Mouse (Mus musculus): ENCODE data around the gene Cdiptos. TPM values are rescaled to one million over a fixed set of nuclear protein-coding genes. Genes with fewer than 3 reads are reported as not detected.

The Cdiptos gene
- total RNA-seq, 2 experiments from 2014 or later, result not detected

GRCm38 (mm10) chr7:126922624-126923060 is 53.3 kb downstream of the Cdiptos start, which contains the start of gene Tmem219:
Gene Tmem219, minus strand, starts transcription at chr7:126922917.
- no peak for TF ChIP-seq CTCF (conservative IDR thresholded peaks at IDR 0.05)
- H3K27ac ChIP-seq, result peak within 1 kb of the TSS; percentile 66
- no peak for DNase-seq (ENCODE audit: low spot score in 2 of 2)
- no peak within 1 kb of the TSS for H3K4me3 ChIP-seq

Other genes with a start within 250 kb of the Cdiptos start
- 100 to 1,000 TPM; 170 to 175 TPM for gene Mapk3, start 216.5 kb downstream of the Cdiptos start, total RNA-seq (2021)
- gene Gdpd3, start 209.8 kb downstream of the Cdiptos start, total RNA-seq (2021), result 1 to 10 TPM; 3.1 to 7.0 TPM
- 100 to 1,000 TPM; 283 to 289 TPM for gene Ypel3, start 199.1 kb downstream of the Cdiptos start, total RNA-seq (2021)
- gene Tbx6, start 194.6 kb downstream of the Cdiptos start, total RNA-seq (2021), result 1 to 10 TPM in 1 of 2 experiments, under 1 TPM in 1; 0.54 to 1.0 TPM
- 10 to 100 TPM; 50.2 to 54.9 TPM for gene Ppp4c, start 183.6 kb downstream of the Cdiptos start, total RNA-seq (2021)
- 10 to 100 TPM; 73.8 to 74.7 TPM for gene Fam57b, start 178.4 kb downstream of the Cdiptos start, total RNA-seq (2021)
- gene 4930451I11Rik, start 144.5 kb downstream of the Cdiptos start, total RNA-seq (2021), result not detected
- gene Doc2a, start 128.7 kb downstream of the Cdiptos start, total RNA-seq (2021), result 10 to 100 TPM; 19.2 to 20.5 TPM
- 10 to 100 TPM; 32.2 to 38.5 TPM for gene Hirip3, start 114.1 kb downstream of the Cdiptos start, total RNA-seq (2021)
- gene Ino80e, start 113.7 kb downstream of the Cdiptos start, total RNA-seq (2021), result 10 to 100 TPM; 49.2 to 49.4 TPM
- 100 to 1,000 TPM; 154 to 163 TPM for gene Taok2, start 91.4 kb downstream of the Cdiptos start, total RNA-seq (2021)
- 10 to 100 TPM; 21.4 to 23.3 TPM for gene Tmem219, start 53.2 kb downstream of the Cdiptos start, total RNA-seq (2021)
- 100 to 1,000 TPM; 164 to 166 TPM for gene Kctd13, start 47.2 kb downstream of the Cdiptos start, total RNA-seq (2021)
- gene Asphd1, start 26.5 kb downstream of the Cdiptos start, total RNA-seq (2021), result 10 to 100 TPM; 31.7 to 36.1 TPM
- gene Sez6l2, start 25.5 kb downstream of the Cdiptos start, total RNA-seq (2021), result 100 to 1,000 TPM; 439 to 458 TPM
- gene Cdipt, start 184 bp downstream of the Cdiptos start, total RNA-seq (2021), result 100 to 1,000 TPM; 155 to 167 TPM
- 10 to 100 TPM in 1 of 2 experiments, 1 to 10 TPM in 1; 8.0 to 10.1 TPM for gene Mvp, start 38.5 kb upstream of the Cdiptos start, total RNA-seq (2021)
- gene Pagr1b, start 40.4 kb upstream of the Cdiptos start, total RNA-seq (2021), result under 1 TPM in 1 of 2 experiments, not detected in 1; 0.90 TPM
- gene Pagr1a, start 41.3 kb upstream of the Cdiptos start, total RNA-seq (2021), result 10 to 100 TPM; 17.4 to 43.4 TPM
- 10 to 100 TPM; 53.6 to 62.4 TPM for gene Gm42742, start 45.0 kb upstream of the Cdiptos start, total RNA-seq (2021)
- 100 to 1,000 TPM; 243 to 275 TPM for gene Prrt2, start 45.1 kb upstream of the Cdiptos start, total RNA-seq (2021)
- gene Maz, start 50.9 kb upstream of the Cdiptos start, total RNA-seq (2021), result 100 to 1,000 TPM; 242 to 258 TPM
- 1 to 10 TPM; 4.1 to 9.9 TPM for gene Kif22, start 66.4 kb upstream of the Cdiptos start, total RNA-seq (2021)
- gene Zg16, start 111.2 kb upstream of the Cdiptos start, total RNA-seq (2021), result not detected
- gene AI467606, start 115.3 kb upstream of the Cdiptos start, total RNA-seq (2021), result 1 to 10 TPM; 1.0 to 2.0 TPM
- gene Qprt, start 146.1 kb upstream of the Cdiptos start, total RNA-seq (2021), result not detected
- gene Spn, start 161.7 kb upstream of the Cdiptos start, total RNA-seq (2021), result under 1 TPM; 0.64 to 0.72 TPM
- gene Cd2bp2, start 220.0 kb upstream of the Cdiptos start, total RNA-seq (2021), result 10 to 100 TPM; 88.4 to 97.0 TPM
- 100 to 1,000 TPM; 102 to 120 TPM for gene Tbc1d10b, start 232.4 kb upstream of the Cdiptos start, total RNA-seq (2021)
- 1 to 10 TPM; 1.3 to 1.9 TPM for gene Mylpf, start 232.8 kb upstream of the Cdiptos start, total RNA-seq (2021)